Mouse (Mus musculus) kidney, adult 8-10 months (tissue): Measurements from ENCODE around the gene Iqca.

ENCODE experiments used
- DNase-seq, 2 experiments: peaks; one replicate each; pipeline ENCODE4 v3.0.0; 2022

Gene Iqca

GRCm38 (mm10) chr1:90131982-90132381 lies 21.2 kb downstream of the Iqca start:
- DNase-seq = no peak

DNA sequence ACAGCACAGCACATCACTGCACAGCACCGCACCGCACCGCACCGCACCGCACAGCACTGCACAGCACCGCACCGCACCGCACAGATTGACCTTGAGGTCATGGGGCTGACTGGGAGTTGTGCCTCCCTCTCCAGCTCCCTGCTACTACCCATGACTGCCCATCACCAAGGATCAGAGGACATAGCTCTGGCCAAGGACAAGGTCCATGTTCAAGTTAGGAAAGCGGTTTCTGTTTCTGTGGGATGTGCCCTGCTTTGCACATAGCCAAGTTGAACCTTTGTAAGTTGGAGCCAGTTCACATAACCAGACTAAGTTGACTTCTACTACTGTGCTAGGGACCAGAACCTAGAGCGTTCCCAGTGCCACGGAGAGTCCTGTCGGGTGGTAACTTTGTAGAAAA lies 28.6 kb downstream of the Iqca start:
- DNase-seq = peak; percentile 23 to 51

- no peak for DNase-seq
Observed at GRCm38 (mm10) chr1:90120706-90121105, 32.5 kb downstream of the Iqca start.

DNA sequence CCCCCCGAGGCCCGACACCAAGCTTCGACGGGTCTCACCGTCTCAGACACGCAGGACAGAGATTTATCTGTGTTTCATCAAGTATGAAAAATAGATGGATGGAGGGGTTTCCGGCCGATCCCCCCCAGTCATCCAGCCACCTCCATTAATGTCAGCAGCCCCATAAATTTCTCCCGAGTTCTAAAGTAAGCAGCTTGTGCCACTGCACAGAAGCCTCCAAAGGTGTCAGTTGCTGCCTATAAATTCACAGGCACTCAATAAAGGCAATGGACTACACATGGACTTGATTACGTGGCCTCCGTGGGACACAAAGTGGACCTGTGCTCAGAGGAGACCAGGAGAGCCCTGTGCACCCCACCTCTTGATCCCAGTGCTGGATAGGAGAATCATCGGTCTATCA lies 34.0 kb downstream of the Iqca start:
- DNase-seq = no peak

GRCm38 (mm10) chr1:90117207-90117606 lies 36.0 kb downstream of the Iqca start:
- DNase-seq = peak in 1 of 2 experiments; percentile 20

- DNase-seq = no peak
Observed at GRCm38 (mm10) chr1:90114586-90114985, 38.6 kb downstream of the Iqca start.

GRCm38 (mm10) chr1:90113655-90114244 lies 39.5 kb downstream of the Iqca start:
- DNase-seq = no peak

- DNase-seq = no peak
Observed at GRCm38 (mm10) chr1:90112669-90113068, 40.5 kb downstream of the Iqca start.

DNA sequence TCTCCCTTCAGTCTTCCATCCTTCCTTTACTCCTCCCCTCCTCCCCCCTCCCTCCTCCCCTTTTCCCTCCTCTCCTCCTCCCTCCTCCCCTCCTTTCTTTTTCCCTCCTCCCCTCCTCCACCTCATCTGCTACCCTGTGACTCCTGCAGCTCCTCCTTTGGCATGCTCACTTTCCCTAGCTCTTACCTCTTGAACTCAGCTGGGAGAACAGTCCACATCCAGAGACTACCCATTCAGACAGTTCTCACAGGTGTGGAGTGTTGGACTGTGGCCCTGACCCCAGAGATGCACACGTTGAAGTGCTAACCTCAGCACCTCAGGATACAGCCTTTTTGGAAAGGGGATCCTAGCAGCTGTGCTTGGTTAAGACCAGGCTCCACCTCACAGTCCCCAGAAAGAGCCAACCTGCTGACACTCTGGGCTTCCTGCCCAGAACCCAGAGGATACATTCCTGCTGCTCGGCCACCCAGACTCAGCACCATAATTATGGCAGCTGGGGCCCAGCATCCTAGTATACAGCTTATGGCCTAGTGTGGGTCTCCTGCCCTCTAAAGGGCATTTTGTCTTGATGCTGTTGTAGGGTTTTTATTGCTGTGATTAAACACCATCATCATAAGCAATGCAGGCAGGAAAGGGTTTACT lies 41.9 kb downstream of the Iqca start:
- peak; percentile 81 to 89 for DNase-seq

DNA sequence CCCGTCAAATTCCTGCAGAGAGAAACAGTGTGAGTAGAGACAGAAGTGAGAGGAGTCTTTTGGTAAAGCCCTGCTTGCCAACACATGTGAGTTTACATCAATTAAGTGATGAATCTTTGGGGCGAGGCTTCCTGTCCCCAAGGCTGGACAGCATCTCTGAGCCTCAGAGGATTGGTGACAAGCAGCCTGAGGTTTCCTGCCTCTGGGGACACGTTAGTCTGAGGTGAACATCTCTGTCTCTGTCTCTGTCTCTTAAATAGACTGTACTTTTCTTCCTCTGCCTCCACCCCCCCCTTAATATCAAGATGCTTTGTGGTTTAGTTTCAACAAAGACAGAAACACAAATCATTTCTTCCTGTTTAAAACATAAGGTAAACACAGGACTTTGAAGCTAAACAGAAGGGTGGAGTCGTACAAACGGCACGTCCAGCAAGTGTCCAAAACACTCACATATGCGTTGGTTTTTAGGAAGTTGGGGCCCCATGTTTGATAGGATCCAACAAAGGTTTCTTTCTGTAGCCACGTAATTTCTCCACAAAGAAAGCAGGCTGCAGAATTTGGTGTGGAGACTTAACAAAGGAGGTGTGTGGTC lies 49.2 kb downstream of the Iqca start:
- no peak for DNase-seq

DNA sequence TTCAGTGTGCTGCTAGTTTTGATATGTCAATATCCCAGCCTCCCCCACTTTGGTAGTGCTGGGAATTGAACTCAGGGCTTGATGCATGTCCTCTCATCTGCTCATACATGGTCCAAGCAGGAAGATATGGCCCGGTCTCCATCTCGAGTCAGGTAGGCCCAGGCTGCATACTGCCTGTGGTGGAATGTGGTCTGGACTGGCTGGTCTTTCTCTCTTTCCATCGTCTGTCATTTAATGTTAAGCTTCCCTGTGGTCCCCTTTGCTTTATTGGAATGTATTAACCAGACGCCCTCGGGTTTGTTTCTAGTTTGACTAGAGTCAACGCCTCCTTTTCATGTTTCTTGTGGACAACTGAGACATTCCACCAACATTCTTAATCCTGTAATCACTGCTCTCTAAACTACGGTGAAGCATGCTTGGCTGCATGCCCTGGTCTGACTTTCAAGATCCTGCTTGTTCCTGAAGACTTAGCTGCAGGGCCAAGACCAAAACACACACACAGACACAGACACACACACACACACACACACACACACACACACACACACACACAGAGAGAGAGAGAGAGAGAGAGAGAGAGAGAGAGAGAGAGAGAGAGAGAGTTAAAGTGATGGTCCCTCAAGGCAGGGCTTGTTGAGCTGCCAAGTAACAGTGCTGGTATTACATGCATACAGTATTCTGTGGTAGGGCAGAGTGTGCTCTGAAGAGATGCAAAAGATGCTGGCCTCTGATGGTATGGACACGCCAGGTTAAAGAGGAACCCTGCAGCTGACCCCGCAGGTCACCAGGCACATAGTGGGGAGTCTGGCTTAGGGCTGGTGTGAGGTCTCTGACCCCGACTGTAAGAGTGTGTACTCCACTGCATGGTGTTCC lies 52.6 kb downstream of the Iqca start:
- DNase-seq = no peak

- DNase-seq = peak; percentile 16 to 19
Observed at GRCm38 (mm10) chr1:90092816-90093493, 60.2 kb downstream of the Iqca start.

DNA sequence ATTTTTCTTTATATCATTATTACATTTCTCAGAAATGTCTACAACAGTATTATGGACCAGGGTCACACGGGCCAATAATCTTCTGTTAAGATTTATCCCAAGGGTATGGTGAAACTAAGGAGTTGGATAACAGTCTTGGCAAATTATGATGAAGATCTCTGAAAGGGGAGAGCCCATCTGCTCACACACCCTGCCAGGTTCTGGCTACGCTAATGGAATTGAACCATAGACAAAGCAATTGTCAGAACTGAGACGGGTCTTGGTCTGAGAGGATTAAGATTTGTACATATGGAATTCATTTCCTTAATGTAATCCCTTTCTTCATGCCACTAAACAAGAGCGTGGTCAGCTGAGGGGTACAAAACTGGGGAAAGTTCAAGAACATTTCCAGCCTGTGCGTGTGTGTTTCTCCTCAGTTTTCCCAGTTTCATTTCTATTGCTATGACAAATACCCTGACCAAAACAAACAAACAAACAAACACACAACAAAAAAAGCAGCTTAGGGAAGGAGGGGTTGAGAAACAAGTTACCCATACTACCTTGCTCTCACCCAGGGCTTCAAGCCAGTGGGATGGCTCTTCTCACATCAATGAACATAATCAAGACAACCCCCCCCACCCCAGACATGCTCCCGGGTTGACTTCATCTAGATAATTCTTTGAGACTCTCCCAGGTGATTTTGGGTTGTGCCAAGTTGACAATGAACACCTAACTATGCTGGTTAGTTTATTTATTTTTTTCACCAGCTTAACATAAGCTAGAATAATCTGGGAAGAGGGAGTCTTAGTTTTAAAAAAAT lies 64.8 kb downstream of the Iqca start:
- DNase-seq = no peak

DNA sequence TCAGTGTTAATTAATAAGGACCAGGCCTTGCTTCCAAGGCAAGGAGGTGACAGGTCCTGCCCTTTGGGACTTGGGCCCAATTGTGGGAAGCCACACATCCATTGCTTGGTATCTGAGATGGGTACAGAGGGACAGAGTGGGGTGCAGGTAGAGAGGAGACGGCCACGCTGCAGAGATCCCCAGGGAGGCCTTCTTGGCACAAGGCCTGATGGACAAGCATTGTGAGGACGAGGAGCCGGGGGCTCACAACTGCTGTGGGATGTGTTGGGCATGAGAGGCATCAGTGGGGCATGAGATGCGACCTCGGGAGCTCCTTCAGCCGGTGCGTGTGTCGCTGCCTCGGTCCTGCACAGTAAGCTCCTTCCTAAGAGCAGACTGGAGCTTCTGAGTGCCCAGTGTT lies 66.7 kb downstream of the Iqca start:
- DNase-seq = no peak

DNA sequence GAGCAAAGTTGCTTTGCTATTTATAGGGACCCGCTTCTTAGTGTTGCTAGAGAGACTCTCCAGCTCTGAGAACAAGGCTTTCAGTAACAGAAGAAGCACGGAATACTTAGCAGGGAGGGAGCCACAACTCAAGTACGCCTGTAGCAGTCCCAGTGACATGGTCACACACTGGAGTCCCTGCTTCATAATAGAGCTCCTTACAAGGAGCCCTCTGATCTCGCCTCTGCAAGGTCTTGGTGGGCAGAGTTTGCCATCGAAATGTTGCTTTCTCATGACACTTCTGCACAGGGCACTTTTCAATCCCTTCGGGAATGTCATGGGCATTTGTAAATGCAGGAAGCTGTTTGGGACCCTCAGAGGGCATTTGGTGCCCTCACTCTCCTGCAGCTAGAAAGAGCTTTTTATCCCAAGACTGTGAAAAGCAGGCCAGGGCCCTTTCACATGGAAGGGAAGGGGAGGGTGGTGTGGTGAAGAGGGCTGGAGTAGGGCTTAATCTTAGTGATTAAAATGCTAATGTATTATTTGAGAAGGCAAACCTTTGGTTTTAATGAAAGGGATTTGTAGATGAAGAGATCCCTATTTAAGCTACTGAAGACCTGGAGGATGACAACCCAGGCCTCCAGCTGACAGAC lies 67.6 kb downstream of the Iqca start:
- no peak for DNase-seq

- no peak for DNase-seq
Observed at GRCm38 (mm10) chr1:90076291-90076690, 76.9 kb downstream of the Iqca start.

DNA sequence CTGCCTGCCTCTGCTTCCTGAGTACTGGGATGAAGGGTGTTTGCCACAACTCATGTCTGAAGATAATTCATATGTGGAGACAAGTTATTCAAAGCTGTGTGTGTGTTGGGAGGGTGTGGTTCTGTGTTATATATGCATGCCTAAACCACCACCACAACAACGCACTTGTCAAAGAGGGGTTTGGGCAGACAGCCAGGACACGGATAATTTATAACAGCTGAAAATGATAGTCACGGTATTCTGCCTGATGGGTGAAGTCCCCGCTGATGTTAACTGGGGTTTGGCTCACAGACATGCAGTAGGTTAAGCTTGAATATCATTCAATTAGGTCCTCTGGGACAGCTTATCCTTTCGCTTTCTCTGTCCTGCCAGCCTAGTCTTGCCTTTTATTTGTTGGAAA lies 78.4 kb downstream of the Iqca start:
- DNase-seq = no peak

DNA sequence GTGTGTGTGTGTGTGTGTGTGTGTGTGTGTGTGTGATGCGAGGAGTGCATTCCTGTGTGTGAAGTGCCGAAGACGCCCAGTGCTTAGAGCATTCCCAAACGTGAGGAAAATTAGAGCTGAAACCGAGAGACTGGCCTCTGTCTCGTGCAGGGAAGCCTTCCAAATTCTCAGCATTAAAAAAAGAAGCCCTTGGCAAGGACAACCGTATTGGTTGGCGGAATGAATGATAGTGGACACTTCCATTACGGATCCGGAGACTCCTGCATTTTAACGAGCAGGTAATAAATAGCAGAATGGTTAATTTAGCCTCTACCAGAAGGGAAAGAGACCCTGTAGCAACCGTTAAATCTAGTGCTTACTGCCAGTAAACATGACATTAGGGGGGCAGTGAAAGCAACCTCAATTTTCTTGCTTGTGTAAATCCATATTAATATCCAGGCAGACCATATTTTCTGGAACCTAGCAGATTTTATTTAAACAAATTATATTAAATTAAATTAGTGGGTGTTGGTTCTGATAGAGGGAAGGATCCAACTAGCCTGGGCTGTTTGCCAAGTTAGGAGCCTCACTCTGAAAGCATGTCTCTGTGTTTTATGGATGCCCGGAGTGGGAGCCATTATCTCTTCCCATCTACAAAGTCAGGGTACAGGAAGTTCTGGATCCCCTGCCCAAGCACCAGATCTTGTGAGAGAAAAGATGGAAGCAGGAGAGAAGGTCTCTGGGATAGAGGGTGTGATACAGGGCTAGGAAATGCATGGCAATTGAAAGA lies 81.2 kb downstream of the Iqca start:
- no peak for DNase-seq

- peak; percentile 39 to 74 for DNase-seq
Observed at GRCm38 (mm10) chr1:90060599-90060998, 92.6 kb downstream of the Iqca start.

DNA sequence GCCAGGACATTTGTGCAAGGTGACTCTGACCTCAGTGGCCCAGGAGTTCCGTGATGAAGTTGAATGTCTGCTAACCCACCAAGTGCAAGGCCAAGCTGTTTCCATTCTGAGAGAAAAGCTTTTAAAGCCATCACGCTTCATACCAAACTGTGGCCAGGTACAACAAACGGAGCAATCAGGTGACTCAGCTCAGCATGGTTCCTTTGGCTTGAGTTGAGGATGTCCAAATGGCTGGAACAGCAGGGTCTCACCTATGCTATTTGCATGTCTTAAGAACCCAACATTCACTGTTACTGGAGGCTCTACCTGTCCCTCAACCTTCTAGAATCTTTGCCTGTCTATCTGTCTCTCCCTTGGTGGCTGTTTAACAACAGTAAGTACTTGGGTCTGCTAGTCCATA lies 93.1 kb downstream of the Iqca start:
- no peak for DNase-seq

DNA sequence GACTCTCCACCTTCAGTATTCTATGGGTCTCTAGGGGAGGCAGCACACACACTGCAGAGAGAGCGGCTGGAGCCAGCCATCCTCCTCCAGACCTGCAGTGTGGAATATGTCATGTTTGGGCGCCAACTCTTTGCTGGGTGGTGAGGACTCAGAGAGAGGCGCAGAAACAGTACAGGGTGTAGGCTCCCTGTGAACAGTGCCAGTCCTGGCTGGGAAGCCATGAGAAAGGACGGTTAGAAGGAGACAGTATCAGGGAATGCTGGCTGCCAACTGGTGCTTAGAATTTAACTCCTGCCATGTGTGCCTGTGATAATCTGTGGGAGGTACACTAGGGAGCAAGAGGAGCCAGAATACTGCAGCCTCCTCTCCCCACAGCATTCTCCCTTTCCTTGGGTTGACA lies 98.2 kb downstream of the Iqca start:
- DNase-seq = no peak
